Mouse (Mus musculus): ENCODE measurements at regions not wholly inside any gene's neighbourhood (a gene's known extent, or its start where the extent isn't known, plus 50 kb on each side); places are given as distances from the start of the nearest gene placed in this dataset.

DNA sequence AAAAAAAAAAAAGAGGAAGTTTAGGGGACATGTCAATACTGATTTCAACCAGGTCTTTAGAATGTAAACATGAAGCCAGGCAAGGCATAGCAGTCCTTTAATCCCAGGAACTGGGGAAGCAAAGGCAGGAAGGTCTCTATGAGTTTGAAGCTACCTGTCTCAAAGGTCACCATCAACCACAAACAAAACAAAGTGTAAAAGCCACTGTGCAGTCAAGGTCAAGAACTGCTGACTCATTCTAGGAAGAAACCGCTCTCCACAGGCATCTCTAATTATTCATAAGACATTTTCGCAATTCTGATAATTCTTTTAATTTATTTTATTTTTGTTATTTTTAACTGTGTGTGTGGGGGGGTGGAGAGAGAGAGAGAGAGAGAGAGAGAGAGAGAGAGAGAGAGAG lies 364.0 kb downstream of the Cntnap4 start:
- no peak for DNase-seq

DNA sequence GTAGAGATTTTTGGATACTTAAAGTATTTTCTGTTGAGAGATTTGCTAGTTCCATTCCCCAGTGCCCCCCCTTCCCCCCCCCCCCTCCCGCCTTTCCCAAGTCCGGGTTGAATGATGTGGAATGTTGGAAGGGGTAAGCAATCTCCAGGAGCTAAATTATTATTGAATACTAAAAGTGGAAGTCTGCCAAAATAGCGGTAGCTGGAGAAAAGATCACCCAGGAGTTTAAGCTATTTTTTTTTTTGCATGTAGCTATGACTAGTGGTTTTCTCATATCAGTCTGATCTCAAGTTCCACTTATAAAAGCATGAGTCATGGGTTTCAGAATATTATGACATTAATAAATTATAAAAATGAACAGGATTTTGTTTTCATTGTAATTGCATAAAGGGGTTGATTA lies 365.6 kb downstream of the Cntnap4 start:
- DNase-seq = no peak

DNA sequence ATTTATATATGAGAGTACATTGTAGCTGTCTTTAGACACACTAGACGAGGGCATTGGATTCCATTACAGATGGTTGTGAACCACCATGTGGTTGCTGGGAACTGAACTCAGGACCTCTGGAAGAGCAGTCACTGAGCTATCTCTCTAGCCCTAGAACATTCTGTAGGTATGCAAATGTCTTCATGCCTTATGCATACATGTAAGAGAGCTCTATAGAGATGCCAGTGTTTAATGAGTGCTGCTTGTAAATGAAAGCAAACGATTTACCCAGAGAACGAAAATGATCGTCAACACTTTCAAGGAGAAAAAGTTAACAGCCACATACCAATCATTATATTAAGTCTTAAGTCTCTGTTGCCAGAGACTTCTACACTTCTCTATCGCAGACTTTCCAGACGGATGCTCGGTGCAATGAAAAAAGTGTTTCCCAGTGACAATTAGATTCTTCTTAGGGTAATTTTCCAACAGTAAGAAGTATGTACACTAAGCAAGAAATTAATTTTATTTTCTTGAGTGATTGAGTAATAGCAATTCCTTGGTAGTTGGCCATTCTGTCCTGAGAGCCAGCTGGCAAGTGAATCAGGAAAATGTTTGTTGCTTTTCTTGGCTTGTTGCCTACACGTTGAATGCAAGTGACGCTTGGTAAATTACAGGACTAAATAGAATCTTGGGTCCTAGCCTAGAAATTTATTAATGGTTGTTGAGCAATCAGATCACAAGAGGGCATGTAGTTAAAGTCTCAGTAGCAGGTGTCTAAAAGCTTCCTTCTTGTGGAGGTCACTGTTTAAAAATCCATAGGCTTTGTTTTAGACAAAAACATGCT lies 366.3 kb downstream of the Cntnap4 start:
- peak; percentile 43 for DNase-seq

DNA sequence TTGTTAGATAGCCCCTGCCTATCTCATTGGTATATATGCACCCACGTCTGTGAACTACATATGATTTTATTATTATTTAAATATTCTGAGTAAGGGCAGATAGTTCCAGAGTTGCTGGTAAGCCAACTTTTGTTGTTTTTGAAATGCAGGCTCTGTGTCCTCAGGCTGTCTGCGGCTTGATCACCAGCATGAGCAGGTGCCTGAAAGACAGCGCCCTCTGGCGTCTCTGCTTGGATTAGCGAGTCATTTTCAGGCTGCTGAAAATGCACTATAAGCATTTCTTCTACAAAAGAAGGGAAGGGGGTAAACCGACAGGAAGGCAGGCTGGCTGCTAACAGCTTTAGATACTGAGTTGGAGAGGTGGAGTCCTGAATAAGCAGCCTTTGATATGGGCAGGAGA lies 402.6 kb downstream of the Cntnap4 start:
- peak; percentile 85 for DNase-seq

DNA sequence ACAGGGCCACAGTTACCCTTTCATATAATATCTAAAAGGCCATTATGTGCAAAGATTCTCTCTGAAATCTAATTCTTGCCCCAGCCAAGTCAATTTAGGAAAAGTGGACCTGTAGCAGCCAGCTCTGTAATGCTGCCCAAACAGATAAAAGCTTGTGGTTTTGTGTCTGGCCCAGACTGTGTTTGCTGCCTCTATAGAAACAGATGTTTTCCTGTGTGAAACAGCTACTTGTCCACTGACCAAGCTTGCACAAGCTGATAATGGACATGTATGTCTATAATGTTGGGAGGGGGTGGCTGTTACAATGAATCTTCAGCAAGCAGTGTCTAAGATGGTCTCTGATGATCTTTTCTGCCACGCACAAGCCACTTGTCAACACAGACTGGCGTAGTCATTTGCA lies 405.9 kb downstream of the Cntnap4 start:
- no peak for DNase-seq

DNA sequence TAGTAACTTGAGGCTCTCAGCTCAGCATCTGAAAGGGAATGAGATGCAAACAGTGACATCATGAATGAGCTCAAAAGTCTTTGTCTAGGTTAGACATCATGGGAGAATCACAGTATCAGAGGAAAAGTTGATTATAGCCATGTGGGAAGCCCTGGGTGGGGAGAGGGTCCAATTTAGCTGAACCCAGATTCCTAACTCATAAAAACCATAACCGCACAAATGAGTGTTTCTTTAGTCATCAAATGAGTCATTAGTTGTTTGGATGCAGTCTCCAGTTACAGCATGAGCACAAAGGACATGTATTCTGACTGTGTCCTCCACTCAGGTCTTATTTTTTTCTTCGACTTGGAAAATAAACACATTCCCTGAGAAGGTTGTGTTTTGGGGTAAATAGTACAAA lies 406.5 kb downstream of the Cntnap4 start:
- DNase-seq = no peak

DNA sequence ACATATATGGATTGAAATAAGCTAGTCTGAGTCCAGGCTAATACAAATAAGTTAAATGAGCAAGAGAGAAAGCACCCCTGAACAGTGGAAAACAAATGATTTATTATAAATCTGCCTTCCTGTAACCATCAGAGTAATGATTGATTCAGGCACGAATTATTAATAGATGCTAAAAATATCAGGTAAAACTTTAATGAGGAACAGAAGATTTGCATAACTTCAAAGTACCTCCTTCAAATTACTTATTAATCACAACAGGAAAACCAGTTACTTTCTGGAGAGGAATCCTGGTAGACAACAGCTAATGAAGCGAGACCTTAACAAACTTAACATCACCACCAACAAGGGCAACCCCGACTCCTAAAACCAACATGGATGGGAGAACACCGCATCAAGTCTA lies 423.9 kb downstream of the Cntnap4 start:
- DNase-seq = no peak

DNA sequence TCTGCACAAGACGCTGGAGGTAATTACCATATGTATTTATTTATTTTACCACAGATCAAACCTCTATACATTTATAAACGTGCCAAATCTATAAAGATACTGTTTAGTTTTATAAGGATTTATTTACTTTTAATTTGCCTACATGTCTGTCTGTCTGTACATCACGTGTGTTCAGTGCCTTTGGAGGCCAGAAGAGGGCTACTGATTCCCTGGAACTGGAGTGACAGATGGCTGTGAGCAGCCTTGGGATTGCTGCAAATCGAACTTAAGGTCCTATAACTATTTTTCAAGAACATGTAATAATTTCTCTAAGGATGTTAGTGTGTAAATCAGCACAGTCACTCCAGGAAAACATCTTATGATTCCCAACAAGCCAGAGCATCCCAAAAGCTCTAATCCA lies 437.5 kb downstream of the Cntnap4 start:
- DNase-seq = peak; percentile 21

DNA sequence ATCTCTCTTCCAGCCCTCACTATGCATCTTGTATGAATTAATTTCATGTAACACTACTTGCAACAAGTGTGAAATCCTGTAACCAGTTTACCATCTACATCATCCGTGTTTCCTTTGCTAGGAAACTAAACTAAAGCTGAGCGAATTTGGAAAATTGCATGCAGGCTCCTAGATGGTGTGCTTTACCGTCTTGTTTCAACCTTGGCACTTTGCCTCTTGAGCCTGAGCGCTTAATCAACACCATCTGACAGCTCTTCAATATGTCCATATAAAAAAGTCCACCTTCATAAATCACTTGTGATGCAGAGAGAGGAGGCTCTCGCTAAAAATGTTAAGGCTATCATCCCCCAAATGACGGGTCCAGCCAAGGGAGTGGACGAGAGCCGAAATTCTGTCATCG lies 459.0 kb downstream of the Cntnap4 start:
- DNase-seq = no peak

DNA sequence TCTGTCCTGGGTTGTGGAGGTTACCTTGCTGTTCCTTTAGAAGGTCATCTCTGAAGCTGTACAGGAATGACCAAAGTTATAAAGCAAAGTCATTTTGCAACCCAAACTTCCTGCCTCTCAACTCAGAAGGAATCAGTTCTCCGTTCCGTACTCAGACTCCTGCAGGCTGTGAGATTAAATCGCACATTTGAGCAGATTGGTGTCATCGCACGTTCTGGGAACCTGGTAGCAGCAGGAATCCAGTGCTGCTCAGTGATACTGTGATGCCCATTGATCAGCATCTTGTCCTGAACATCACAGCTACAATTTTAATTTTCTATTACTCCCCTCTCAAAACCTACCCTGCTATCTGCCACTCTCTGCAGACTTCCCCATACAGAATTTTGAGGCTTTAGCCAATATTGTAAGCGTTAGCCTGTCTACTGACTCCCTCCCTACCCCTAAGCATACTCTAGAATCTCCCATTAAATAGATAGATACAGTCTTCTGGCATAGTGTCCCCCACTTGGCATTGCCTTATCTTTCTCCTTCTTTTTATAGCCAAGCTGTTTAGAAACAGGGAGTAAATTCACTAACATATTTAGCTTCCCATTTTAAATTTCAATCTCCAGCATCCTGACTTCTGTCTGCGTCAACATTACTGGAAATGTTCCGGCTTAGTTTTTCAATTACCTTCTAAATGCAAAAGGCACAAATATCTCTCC lies 482.1 kb downstream of the Cntnap4 start:
- no peak for DNase-seq

DNA sequence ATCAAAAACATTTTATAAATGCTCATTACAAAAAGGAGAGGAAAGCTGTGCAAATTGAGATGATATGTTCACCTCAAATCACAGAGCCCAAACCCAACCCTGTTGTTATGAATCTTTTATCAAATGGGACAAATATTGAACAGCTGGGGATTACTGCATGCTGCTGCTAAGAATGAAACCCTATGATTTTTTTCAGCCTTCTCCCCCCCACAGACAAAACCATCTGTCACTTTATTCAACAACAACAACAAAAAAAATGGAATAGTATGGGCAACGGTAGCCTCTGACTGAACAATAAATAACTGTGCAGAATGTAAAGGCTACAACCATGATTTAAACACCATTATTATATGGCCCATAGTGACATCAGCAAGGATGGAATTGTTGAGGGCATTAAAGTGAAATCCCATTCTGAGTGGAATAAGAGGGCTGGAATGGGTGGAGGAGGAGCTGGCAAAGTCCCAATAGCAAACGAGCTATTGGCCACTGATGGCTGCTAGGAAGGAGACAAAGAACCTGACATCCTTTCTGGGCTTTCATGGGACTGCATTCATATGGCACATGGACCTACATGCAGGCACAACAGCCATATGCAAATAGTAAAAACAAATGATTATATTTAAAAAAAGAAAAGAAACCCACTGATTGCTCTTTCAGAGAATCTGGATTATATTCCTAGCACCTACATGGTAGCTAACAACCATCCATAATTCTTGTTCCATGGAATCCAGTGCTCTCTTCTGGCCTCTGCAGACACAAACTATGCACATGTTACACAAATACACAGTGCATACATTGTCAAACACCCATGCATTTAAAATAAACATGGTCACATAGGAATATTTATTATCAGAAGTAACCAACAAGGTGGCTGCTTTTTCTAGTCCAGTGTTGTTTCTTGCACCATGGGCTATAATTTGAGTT lies 495.7 kb downstream of the Cntnap4 start:
- DNase-seq = no peak

DNA sequence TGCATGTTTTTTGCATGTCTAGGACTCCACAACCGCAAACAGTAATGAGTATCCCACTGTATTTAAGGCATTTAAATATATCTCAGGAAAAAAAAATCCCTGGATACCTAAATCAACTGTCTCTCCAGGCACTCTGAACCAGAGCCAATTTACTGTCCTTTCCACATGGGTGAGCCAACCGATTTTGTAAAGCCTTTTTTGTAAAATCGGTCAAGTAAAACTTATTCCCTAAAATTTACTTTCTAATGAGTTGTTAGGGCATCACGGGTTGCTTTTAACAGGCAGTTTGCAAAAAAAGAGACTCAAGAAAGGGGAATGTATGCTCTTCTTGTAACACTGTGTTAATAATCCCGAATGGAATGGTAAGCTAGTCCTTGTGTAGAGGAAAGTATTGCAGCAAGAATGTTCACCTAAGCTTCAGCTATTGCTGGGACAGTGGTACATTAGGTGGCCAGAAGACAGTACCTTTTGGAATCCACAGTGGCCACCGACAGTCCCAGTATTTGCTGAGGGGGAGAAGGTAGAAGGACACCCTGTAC lies 496.4 kb downstream of the Cntnap4 start:
- DNase-seq = no peak

DNA sequence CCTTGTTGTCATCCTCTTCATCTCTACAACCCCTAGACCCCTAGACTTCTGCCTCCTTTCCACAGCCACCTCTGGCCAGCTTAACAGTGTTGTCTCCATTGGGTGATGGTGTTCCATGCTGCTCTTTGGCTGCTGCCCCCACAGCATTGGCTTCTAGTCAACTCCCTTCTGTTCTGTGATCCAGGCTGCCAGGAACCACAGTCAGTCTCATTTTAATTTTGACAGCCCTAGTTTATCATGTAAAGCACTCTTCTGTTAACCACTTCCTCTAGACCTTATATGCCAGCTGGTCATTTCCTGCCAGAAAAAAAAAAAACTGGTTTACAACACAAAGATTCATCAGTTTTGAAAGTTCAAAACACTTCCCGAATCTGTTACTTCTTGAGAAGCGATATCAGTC lies 514.1 kb downstream of the Cntnap4 start:
- no peak for DNase-seq

DNA sequence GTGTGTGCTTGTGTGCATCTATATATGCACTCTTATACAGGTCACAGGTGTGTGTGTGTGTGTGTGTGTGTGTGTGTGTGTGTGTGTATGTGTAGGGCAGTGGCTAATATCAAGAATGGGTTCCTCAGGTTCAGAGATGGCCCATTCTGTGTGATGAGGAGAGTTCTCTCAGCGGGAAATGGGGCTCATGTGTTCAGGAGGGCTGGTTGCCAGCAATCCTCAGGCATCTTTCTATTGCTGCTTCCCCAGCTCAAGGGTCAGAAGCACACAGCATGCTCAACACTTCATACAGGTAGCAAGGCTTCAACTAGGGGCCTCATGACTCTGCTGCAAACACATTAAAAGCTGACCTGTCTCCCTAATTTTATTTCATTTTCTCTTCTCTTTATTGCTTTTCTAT lies 517.7 kb downstream of the Cntnap4 start:
- no peak for DNase-seq

DNA sequence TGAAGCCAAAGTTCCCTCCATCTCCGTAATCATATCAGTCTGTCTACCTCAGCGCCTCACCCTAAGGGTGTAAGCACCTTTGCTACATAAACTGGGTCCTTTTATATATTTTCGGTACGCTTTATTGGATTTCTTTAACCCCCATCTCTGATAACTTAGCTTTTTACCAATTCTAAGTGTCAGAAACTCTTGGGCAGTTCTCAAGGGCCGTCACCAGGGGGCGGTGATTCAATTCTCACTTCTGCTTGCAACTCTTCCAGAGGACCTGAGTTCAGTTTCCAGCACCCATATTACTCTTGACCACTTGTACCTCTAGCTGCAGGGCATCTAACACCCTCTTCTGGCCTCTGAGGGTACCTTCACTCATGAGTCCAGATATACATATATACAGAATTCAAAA lies 523.7 kb upstream of the Mon1b start:
- peak; percentile 9 for DNase-seq

DNA sequence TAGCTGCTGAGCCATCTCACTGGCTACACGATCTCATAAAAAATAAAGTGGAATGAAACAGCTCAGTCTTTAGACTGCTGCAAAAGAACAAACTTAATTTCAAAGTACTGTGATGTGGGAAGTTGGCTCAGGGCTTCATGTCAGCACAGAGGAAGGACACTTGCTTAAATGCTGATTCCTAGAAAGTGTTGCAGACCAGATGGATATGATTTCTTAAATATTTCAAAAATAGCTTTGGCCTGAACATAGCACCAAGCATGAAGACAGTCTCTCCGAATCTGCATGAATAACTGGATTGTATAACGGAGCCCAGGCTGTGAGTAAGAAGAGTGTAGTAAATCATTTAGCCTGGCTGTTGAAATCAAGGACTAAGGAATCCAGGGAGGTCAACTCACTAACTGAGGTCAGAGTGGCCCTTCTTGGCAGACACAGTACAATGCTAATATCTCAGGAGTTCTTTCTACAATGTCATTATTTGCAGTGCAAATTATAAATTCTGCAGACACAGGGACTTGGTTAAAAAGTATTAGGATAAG lies 521.2 kb upstream of the Mon1b start:
- DNase-seq = peak; percentile 23

DNA sequence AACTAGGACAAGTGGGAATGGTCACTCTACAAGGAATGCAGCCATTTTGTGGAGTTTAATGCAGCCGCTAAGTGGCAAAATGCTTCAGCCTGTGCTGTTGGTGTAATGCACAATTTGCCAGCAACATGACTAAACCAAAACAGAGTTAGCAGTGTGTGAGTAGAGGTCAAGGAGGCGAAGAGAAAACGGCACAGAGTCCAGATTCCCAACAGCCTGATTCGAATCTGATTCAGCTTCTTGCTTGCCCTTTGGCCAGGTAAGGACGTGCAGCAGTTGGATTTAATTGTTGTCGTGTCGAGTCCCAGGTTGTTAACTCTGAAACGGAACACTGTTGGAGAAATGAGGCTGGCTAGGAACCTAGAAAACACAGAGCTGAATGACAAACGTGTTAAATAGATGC lies 518.1 kb upstream of the Mon1b start:
- no peak for DNase-seq

DNA sequence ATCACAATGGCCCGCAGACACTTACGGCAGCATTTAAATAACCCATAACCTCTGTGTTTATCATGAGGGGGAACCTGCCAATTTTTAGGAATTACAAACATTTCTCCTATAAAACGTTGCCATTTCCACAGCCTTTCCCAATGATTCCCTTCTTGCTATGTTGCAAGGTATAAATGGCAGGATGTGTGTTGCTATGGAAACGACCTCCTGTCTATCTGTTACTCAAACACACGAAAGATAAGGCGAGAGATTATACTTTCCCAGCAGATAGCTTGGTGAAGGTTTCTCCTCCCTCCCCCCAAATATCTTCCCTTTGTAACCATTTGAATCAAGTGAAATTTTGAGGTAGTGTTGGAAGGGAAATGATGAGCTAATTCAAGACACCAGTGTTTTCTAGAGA lies 509.8 kb upstream of the Mon1b start:
- DNase-seq = no peak

DNA sequence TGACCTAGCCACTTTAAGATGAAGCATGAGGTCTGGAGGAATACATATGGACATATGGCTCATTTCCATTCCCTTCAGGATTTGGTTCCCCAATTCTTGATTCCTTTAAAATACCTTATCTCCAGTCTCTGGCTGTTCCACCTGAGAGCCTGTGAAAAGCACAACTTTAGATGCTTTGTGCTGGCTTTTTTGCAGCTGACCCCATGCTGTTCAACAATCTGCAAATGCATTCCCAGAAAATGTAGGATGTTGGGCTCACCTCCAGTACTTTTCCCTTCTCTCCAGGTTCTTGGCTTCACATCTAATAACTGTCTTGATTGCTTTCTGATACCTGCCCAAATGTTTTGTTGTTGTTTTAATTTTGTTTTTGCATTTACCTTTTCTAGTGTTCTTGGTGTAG lies 498.0 kb upstream of the Mon1b start:
- DNase-seq = no peak

DNA sequence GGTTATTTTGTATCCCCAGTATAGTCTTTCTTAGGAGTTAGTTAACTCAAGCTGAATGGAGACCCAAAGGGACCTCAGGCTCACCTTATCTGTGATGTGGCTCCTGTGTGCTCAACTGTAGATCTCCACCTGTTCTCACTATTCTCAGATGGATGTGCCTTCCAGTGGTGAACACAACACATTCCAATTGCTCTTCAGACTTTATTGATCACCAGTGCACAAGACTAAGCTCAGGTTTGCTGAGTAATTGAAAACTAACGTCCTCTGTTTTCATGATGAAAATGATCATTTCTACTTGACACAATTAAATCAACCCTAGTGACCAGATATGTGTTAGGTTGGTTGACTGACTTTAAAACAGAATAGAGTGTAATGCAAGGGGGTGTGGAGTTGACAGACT lies 495.4 kb upstream of the Mon1b start:
- DNase-seq = no peak

DNA sequence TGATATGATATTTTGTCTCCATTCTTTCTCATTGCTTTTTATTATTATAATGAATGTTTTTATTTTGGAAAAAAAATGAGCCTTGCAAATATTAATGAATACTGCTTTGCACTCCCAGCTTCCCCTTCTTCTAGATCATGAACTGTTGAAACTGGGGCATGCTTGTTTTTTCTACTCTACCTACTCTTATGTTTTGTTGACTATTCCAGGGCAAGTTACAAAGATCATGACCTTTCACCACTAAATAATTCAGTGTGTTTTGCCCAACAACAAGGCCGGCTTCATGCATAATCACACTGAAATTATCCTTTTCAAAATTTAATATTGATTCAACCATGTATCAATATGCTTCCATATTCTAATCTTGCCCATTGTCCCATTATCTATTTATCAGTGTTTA lies 494.3 kb upstream of the Mon1b start:
- DNase-seq = no peak

DNA sequence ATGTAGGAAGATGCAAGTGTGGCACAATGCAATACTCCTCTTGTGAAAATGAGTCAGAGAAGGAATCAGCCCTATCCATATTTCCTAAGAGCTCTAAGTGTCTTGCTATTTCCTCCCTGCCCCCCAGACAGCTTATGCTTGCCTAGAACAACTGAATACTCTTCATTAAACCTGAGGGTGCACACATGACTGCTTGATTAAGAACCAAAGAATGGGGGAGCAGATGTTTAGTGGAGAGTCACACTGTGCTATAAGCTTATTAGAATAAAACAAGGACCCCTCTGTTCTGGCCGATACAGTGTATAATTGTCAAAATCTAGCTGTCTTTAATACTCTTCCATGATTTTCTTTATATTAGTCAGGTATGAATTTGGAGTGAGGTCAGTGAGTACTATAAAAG lies 458.8 kb upstream of the Mon1b start:
- DNase-seq = no peak

DNA sequence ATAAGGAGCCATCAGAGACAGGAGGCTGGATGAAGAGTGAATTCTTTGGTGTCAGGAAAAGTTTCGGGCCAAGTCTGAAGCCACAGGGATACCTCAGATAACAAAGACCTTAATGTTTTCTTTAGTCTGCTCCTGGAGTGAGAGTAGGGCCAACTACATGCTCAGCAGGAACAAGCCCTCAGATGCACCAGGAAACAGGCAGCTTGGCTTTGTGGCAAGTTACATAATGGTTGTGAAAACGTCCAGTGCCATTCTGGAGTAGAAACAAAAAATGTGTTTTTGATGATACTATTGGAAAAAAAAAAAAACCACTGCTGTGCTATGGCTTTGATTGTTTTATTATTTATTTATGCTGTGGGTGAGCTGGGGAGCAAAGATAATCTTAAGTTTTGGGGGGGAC lies 452.2 kb upstream of the Mon1b start:
- no peak for DNase-seq

All from kidney, postnatal 10 days (tissue).